Mouse (Mus musculus) urinary bladder, adult 2 months (tissue): ENCODE results near the gene Prkar1a. TPM values are rescaled to one million over a fixed set of nuclear protein-coding genes. Genes with fewer than 3 reads are reported as not detected.
"Not testable (repeated sequence)": the region's sequence is repeated elsewhere in the genome, so short reads cannot be mapped to it uniquely, and the experiment has no call there.

ENCODE experiments used
- DNase-seq: peaks from one replicate; pipeline ENCODE4 v3.0.0; 2022; ENCODE audit warnings: low spot score
- polyA plus RNA-seq: library from polyadenylated mRNA; depleted of rRNA; stranded (reverse); fragments of >200 nt; gene quantifications from 2 replicates; pipeline ENCODE4 v1.2.3, GENCODE M21; 2012; rRNA removed

The Prkar1a gene
- 176 and 189 TPM in 2 replicates for polyA plus RNA-seq

GRCm38 (mm10) chr11:109649206-109649605, at the start of gene Prkar1a:
TSS of gene Prkar1a (plus strand) at chr11:109649405.
- no peak for DNase-seq

GRCm38 (mm10) chr11:109607600-109607999, 41.6 kb upstream of the Prkar1a start:
- no peak for DNase-seq

DNA sequence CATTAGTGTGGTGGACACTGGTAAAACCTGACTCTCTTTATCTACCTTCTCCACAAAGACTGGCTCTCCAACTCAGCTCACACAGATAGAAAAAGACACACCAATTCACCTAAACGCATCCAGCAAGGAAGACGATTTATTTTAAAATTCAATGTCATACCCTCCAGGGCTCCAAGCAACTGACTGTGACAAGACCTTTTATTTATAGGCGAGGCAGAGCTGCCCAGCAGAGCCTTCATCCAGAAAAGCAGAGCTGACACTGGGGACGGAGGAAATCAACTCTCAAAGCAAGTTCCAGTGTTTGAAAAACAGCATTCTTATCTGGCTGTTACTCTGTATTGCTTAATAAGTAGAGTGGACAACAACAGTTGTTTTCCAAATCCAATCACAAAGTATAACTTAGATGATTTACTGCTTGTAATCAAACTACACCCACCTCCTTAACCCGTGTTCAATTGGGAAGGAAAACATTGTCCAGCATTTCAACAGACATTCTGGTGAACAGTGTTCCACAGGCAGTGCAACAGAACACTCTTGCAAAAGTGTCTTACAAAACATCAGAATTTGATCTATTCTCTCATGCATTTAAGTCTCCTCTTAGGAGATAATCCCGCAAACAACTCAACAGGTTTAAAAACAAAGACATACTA, 40.1 kb upstream of the Prkar1a start:
- DNase-seq, result no peak

DNA sequence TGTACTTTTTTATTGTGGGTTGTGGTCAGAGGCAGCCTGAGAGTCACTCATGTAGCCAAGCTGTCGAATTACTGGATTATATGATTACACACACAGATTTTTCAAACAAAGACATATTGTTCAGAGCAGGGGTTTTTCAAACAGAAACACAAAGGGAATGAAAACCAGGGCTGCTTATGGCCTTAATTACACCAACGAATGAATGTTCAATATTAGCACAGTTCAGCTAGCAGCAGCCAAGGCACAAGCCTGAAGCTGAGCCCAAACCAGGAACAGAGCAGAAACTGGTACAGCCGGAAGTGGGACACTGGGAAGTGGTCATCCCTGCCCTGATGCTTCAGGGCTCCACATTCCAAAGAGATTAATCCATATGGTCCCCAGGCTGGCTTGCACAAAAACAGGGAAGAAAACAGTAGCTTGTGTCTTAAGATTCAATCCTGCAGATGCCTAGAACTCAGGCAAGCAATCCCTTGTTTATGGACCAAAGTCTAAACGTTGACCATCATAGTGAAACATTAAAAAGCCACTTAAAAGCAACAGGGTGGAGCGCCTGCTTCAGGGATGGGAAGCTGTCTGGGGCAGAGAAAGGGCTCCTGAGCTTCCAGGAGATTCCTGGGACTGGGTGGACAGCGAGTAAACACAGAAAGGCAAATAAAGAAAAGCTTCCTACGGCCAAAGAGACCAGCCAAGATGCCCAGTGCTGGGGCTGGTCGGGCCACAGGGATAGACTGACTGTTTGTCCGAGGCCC, 39.0 kb upstream of the Prkar1a start:
- no peak for DNase-seq

DNA sequence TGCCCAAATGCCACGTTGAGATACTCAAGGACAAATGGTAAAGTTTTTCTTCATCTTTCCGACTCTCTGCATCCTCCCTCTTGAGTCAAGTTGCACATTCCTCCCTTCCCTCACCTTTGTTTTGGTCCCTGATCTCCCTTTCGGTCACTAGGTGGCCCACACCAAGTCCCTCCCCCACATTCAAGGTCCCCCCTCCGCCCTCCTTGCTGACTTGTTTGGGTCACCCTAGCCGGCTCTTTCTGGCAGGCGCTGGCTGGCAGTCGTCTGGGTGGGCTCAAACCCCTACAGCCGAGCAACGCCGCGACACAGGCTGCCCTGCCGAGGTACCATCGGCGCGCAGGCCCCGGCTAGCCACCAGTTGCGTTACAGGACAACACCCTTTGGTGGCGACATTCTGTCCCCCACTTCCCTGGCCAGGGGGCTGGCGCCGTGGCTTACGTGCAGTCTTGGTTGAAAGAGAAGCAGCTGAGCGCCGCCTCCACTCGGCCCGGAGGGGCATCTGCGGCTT, 38.4 kb upstream of the Prkar1a start:
- DNase-seq, result no peak

GRCm38 (mm10) chr11:109611303-109612149, 37.7 kb upstream of the Prkar1a start, which contains the start of gene Wipi1:
TSS of gene Wipi1 (minus strand) at chr11:109611967.
- DNase-seq, result peak; percentile 92

DNA sequence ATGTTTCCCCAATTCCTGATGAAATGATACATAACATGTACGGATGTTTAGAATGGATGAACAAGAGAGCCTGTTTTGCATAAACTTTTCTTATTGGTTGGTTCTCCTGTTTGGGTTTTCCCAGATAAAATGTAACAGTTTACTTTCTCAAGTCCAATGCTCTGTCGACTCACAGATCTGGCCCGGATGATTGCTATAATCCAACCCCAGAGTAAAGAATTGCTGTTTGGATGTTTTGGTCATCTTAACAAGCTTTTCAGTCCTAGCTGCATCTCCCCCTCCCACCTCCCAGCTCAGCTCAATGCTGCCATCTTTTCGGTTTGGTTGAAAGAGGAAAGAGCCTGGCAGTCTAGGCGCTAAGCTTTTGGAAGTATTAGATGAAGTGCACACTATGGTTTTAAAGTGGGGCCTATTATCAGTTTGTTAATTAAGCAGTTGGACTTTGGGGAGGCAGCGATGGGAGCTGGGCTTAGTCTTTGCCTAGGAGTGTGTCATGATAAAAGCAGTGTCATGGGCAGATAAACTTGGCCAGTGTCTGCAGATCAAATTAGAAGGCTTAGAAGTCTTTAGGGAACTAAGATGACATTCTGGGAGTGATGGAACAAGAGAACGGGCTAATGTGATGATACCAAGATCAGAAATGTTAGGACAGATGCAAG, 36.2 kb upstream of the Prkar1a start:
- no peak for DNase-seq

- DNase-seq, result no peak
Measured at GRCm38 (mm10) chr11:109615286-109615685, 33.9 kb upstream of the Prkar1a start.

GRCm38 (mm10) chr11:109616352-109616751, 32.9 kb upstream of the Prkar1a start:
- DNase-seq, result no peak

DNA sequence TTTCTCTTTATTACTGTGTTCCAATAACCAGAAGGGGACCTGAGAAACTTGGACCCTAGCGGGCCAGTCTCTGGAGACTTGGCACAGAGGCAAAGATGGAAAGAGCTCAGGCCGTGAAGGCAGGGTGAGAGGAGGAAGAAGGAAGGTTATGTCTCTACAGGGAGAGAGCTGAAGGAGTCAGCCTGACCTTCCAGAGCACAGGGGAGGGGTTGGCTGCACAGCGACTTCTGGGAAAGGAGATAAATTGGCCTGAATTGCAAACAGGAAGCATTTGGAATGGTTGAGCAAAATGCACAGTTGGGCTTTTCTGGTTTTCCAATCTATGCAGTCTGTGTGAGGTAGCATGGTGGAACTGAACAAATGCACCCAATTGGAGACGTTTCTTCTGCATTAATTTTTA, 32.4 kb upstream of the Prkar1a start:
- DNase-seq, result no peak

- DNase-seq, result not testable (repeated sequence)
Measured at GRCm38 (mm10) chr11:109619055-109619454, 30.1 kb upstream of the Prkar1a start.

- DNase-seq, result no peak
Measured at GRCm38 (mm10) chr11:109620356-109620755, 28.8 kb upstream of the Prkar1a start.

DNA sequence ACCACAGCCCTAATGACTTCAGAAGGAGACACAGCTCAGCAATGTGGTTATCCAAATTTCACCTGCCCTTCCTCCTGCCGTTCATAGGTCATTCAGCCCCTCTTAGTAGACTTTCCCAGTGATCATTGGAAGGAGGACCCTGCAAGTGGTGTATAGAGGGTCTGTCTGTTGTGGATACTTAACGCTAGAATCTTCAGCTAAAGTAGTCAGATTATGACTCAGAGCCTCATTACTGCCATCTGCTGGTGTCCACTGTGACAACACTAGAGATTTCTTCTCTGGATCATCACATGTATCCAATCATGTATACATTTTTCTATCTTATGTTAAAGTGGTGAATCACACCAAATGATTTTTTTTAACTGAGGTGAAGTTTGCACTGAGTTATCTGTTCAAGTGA, 28.0 kb upstream of the Prkar1a start:
- no peak for DNase-seq

DNA sequence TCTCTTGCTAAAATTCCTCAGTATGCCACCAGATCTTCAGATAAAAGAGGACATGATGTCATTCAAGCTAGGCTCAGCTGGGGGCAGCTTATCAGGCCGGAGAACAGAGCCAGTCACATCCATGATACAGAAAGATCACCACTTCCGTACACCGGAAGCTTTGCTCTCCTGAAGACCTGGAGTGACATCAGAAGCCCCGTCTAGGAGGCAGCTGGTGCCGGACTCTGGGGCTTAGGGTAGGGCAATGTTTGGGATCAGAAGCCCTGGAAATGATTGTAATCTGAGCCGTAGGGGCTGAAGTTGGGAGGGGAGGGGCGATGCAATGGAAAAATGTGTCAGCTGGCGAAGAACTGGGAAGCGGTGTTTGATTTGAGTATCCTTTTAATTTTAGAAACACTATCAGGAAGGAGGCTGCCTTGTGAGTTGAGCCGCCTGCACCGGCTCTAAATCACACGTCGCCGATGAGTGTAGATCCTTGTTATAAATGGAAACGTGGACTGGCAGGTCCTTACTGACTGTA, 26.6 kb upstream of the Prkar1a start:
- DNase-seq, result no peak

GRCm38 (mm10) chr11:109623238-109623637, 26.0 kb upstream of the Prkar1a start:
- no peak for DNase-seq

DNA sequence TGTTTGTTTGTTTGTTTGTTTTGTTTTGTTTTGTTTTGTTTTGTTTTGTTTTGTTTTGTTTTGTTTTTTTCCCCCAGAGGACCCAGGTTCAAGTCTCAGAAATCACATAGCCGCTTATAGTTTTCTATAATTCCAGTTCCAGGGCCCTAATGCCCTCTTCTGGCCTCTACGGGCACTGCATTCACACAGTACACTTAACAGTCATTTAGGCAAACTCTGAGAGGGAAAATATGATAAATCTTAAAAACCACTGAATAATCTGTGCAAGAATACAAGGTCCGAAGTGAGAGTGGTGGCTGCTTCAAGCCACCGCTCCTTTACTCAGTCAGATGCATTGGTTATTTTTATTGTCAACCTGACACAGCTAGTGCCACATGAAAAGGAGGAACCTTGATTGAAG, 21.6 kb upstream of the Prkar1a start:
- no peak for DNase-seq

- DNase-seq, result no peak
Measured at GRCm38 (mm10) chr11:109628099-109628498, 21.1 kb upstream of the Prkar1a start.

GRCm38 (mm10) chr11:109629021-109629521, 20.1 kb upstream of the Prkar1a start:
- no peak for DNase-seq

DNA sequence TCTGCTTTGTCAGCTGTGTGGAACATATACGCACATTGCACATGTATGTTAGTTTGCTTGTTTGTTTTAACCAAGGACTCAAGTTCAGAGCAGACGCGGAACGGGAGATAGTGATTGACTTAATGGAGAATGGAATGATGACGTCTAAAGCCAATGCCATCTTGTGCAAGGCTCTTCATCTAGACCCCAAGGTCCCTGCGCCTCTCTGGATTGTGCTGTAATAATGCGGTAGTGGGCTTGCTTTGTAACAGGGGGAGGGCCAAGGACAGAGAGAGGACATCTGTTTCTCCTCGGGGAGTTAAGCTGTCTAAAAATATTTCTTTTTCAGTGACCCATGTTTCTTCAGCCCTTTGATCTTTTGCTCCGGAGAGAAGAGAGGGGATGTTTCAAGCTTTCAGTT, 14.3 kb upstream of the Prkar1a start:
- no peak for DNase-seq

- no peak for DNase-seq
Measured at GRCm38 (mm10) chr11:109635871-109636395, 13.3 kb upstream of the Prkar1a start.
